Mouse (Mus musculus): Measurements from ENCODE around the gene Pgpep1. TPM values are rescaled to one million over a fixed set of nuclear protein-coding genes. Genes with fewer than 3 reads are reported as not detected.
A peak's percentile ranks its signal among the peaks of the same experiment; 100 is the strongest.

The Pgpep1 gene
- total and polyA plus RNA-seq, 2 experiments from 2014 or later, result 44.2 to 65.7 TPM

GRCm38 (mm10) chr8:70656193-70656790, 3.9 kb downstream of the Pgpep1 start:
- no peak overlapping the region for H3K9ac ChIP-seq (replicated peaks; ENCODE audit: low read length)
- H3K27ac ChIP-seq, result peak overlapping the region; percentile 77
- 18% methylated on average over 13 of the region's 13 CpGs for WGBS
- DNase-seq (ENCODE audit: low spot score) (peak; percentile 58), ATAC-seq (peak; percentile 41)
- H3K27me3 ChIP-seq (ENCODE audit: insufficient read depth, low read length), result no peaks in the 10 kb centered on the region
- peaks cover 22% of the 10 kb centered on the region for H3K36me3 ChIP-seq (ENCODE audit: insufficient read depth, low read length)
- H3K4me2 ChIP-seq (ENCODE audit: low read depth, low read length), result no peak overlapping the region
- peaks cover 10% of the 10 kb centered on the region; the same call in 1 of the 2 replicates for H3K4me1 ChIP-seq (ENCODE audit: insufficient read depth, low read length)
- TF ChIP-seq CTCF (IDR thresholded peaks at IDR 0.05; ENCODE audit: low read depth), result no peak
- no peak overlapping the region for H3K4me3 ChIP-seq (ENCODE audit: low read length)
- no peaks in the 10 kb centered on the region for H3K9me3 ChIP-seq (ENCODE audit: low read length)

DNA sequence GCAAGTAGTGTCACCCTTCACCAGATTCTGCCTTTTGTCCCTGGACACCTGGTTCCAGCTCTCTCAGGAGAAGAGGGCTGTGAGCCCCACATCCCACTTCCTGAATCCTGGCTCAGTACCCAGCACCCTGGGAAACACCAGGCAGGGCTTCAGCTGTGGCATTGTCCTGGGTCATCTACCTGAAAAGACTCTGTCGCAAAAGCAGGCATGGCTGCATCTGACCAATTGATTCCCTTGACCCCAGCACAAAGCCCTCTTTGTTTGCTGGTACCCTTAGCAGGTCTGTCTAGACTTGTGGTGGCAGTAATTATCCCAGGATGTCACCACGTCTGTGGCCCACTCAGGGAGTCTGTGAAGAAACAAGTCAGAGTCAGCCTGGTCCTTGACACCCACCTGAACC, 4.7 kb downstream of the Pgpep1 start:
- ATAC-seq, result no peak
- Histone ChIP-seq H3K9ac (replicated peaks; ENCODE audit: low read length) (no peak overlapping the region), H3K4me1 (ENCODE audit: insufficient read depth, low read length) (peaks cover 10% of the 10 kb centered on the region; the same call in 1 of the 2 replicates), H3K9me3 (ENCODE audit: low read length) (no peaks in the 10 kb centered on the region), H3K4me2 (ENCODE audit: low read depth, low read length) (no peak overlapping the region), H3K36me3 (ENCODE audit: insufficient read depth, low read length) (peaks cover 26% of the 10 kb centered on the region), H3K27ac (peak overlapping the region; percentile 77), H3K4me3 (ENCODE audit: low read length) (no peak overlapping the region), H3K27me3 (ENCODE audit: insufficient read depth, low read length) (no peaks in the 10 kb centered on the region)
- WGBS, result 22% methylated on average over 2 of the region's 2 CpGs
- TF ChIP-seq CTCF (IDR thresholded peaks at IDR 0.05; ENCODE audit: low read depth), result no peak
- no peak for DNase-seq (ENCODE audit: low spot score)

DNA sequence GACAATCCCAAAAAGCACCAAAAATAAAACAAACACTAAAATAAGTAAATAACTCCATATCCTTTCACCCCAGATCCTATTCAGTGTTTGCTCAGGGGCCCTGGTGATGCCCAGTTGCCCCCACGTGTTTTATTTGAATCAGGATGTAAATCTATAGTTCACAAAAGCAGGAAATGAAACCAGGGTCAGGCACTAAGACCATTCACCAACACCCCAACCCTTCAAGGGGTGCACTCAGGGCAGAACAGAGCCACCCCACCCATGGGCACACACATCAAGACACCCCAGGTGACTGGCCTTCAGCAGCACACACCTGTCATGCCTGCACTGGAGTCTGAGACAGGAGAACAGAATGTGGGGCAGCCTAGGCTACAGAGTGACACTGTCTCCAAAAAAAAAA, 6.1 kb downstream of the Pgpep1 start:
- DNase-seq (ENCODE audit: low spot score), result no peak
- Histone ChIP-seq H3K27ac (no peak overlapping the region), H3K9ac (replicated peaks; ENCODE audit: low read length) (no peak overlapping the region), H3K4me1 (ENCODE audit: insufficient read depth, low read length) (peaks cover 17% of the 10 kb centered on the region), H3K4me3 (ENCODE audit: low read length) (no peak overlapping the region), H3K36me3 (ENCODE audit: insufficient read depth, low read length) (peaks cover 34% of the 10 kb centered on the region), H3K9me3 (ENCODE audit: low read length) (no peaks in the 10 kb centered on the region), H3K27me3 (ENCODE audit: insufficient read depth, low read length) (no peaks in the 10 kb centered on the region), H3K4me2 (ENCODE audit: low read depth, low read length) (no peak overlapping the region)
- no peak for TF ChIP-seq CTCF (IDR thresholded peaks at IDR 0.05; ENCODE audit: low read depth)
- 67% methylated on average over 1 of the region's 1 CpGs for WGBS
- ATAC-seq, result no peak

- WGBS, result 42% methylated on average over 2 of the region's 2 CpGs
- DNase-seq (ENCODE audit: low spot score) (no peak), ATAC-seq (no peak)
- Histone ChIP-seq H3K27ac (no peak overlapping the region), H3K9ac (replicated peaks; ENCODE audit: low read length) (no peak overlapping the region), H3K4me3 (ENCODE audit: low read length) (no peak overlapping the region), H3K4me2 (ENCODE audit: low read depth, low read length) (no peak overlapping the region), H3K36me3 (ENCODE audit: insufficient read depth, low read length) (peaks cover 34% of the 10 kb centered on the region), H3K4me1 (ENCODE audit: insufficient read depth, low read length) (peaks cover 12% of the 10 kb centered on the region), H3K27me3 (ENCODE audit: insufficient read depth, low read length) (no peaks in the 10 kb centered on the region), H3K9me3 (ENCODE audit: low read length) (no peaks in the 10 kb centered on the region)
- peak; percentile 73 for TF ChIP-seq CTCF (IDR thresholded peaks at IDR 0.05; ENCODE audit: low read depth)
Measured at GRCm38 (mm10) chr8:70653226-70653625, 7.0 kb downstream of the Pgpep1 start.

DNA sequence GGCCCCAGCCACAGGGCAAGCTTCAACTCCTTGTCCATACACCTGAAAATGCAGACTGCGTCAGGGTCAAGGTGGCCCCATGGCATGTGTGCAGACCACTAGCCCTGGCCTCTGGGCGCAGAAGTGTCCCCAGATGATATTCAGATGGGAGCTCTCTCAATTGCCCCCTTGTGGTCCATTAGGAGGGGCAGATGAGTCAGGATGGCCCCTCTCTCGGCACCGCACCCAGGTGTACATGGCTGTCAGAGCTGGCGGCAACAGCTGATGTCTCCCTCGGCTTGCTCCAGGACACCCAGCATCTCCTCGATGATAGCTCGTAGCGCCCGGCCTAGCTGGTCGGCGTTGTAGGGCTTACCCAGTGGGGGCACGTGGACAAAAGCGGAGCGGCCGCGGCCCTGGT, 9.8 kb downstream of the Pgpep1 start:
- no peak overlapping the region for H3K9ac ChIP-seq (replicated peaks; ENCODE audit: low read length)
- H3K36me3 ChIP-seq (ENCODE audit: insufficient read depth, low read length), result peaks cover 22% of the 10 kb centered on the region
- no peak for DNase-seq (ENCODE audit: low spot score)
- no peak for ATAC-seq
- H3K4me2 ChIP-seq (ENCODE audit: low read depth, low read length), result no peak overlapping the region
- no peak overlapping the region for H3K4me3 ChIP-seq (ENCODE audit: low read length)
- no peaks in the 10 kb centered on the region for H3K9me3 ChIP-seq (ENCODE audit: low read length)
- TF ChIP-seq CTCF (IDR thresholded peaks at IDR 0.05; ENCODE audit: low read depth), result no peak
- H3K27ac ChIP-seq, result no peak overlapping the region
- H3K27me3 ChIP-seq (ENCODE audit: insufficient read depth, low read length), result no peaks in the 10 kb centered on the region
- peaks cover 17% of the 10 kb centered on the region for H3K4me1 ChIP-seq (ENCODE audit: insufficient read depth, low read length)
- 92% methylated on average over 17 of the region's 17 CpGs for WGBS

GRCm38 (mm10) chr8:70649324-70649723, 10.9 kb downstream of the Pgpep1 start:
- H3K9ac ChIP-seq (replicated peaks; ENCODE audit: low read length), result no peak overlapping the region
- 18% methylated on average over 4 of the region's 4 CpGs for WGBS
- DNase-seq (ENCODE audit: low spot score) (peak; percentile 95), ATAC-seq (peak; percentile 76)
- H3K4me3 ChIP-seq (ENCODE audit: low read length), result no peak overlapping the region
- H3K9me3 ChIP-seq (ENCODE audit: low read length), result no peaks in the 10 kb centered on the region
- H3K36me3 ChIP-seq (ENCODE audit: insufficient read depth, low read length), result peaks cover 18% of the 10 kb centered on the region; the same call in 1 of the 2 replicates
- no peak overlapping the region for H3K4me2 ChIP-seq (ENCODE audit: low read depth, low read length)
- peak overlapping the region; percentile 68 for H3K27ac ChIP-seq
- TF ChIP-seq CTCF (IDR thresholded peaks at IDR 0.05; ENCODE audit: low read depth), result no peak
- peaks cover 17% of the 10 kb centered on the region for H3K4me1 ChIP-seq (ENCODE audit: insufficient read depth, low read length)
- H3K27me3 ChIP-seq (ENCODE audit: insufficient read depth, low read length), result no peaks in the 10 kb centered on the region

DNA sequence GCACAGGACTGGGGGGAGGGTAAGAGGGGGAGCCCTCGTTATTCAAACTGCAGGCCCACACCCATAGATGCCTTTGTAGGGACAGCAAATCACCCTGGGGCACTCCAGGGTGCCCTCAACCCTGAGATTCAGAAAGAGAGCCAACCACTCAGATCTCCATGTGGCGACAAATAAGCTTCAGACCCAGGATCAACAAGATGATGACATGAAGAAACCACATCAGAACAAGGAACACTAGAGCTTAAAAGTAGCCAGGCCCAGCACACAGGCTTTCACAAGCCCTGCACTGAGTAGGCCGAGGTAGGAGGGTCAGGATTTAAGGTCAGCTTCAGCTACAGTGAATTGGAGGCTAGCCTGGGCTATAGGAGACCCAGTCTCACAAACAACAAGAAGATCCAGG, 11.3 kb downstream of the Pgpep1 start:
- peaks cover 17% of the 10 kb centered on the region for H3K4me1 ChIP-seq (ENCODE audit: insufficient read depth, low read length)
- H3K27me3 ChIP-seq (ENCODE audit: insufficient read depth, low read length), result no peaks in the 10 kb centered on the region
- DNase-seq (ENCODE audit: low spot score) (no peak), ATAC-seq (peak; percentile 10; the same call in 1 of the 2 replicates)
- WGBS, result 50% methylated on average over 3 of the region's 3 CpGs
- H3K36me3 ChIP-seq (ENCODE audit: insufficient read depth, low read length), result peaks cover 18% of the 10 kb centered on the region; the same call in 1 of the 2 replicates
- H3K4me3 ChIP-seq (ENCODE audit: low read length), result no peak overlapping the region
- H3K9me3 ChIP-seq (ENCODE audit: low read length), result no peaks in the 10 kb centered on the region
- peak overlapping the region; percentile 27; the same call in 1 of the 2 replicates for H3K27ac ChIP-seq
- TF ChIP-seq CTCF (IDR thresholded peaks at IDR 0.05; ENCODE audit: low read depth), result no peak
- no peak overlapping the region for H3K4me2 ChIP-seq (ENCODE audit: low read depth, low read length)
- no peak overlapping the region for H3K9ac ChIP-seq (replicated peaks; ENCODE audit: low read length)

All from hindbrain, postnatal 0 days (tissue).